Mouse (Mus musculus) kidney, adult 9 months (tissue): ENCODE measurements around the gene Tm4sf20.

Source experiments
- DNase-seq: peaks from one replicate; pipeline ENCODE4 v3.0.0; 2022

Tm4sf20 gene

GRCm38 (mm10) chr1:82768269-82768668, at the start of gene Tm4sf20:
Tm4sf20 (minus strand) TSS chr1:82768461.
- DNase-seq = peak; percentile 19

- DNase-seq = peak; percentile 56
Measured at GRCm38 (mm10) chr1:82815941-82816716, 47.9 kb upstream of the Tm4sf20 start.

- DNase-seq = peak; percentile 91
Measured at GRCm38 (mm10) chr1:82811766-82812165, 43.5 kb upstream of the Tm4sf20 start.

DNA sequence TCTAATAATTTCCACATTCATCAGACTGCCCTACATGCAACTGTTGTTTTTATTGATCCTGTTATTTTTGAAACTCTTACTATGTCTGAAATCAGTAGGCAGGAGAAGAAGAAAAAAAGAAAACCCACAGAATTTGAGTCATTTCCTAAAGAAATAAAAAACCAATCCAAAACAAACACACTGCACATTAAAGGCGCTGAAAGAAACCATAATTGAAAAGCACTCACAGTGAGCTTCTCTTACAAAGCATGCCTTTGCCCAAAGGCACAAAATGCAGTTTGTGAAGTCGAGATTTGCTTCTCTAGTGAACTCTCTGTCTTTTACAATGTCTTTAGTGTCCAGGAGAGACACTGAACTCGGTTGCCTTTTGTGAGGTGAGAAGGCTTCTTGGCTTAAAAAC, 40.3 kb upstream of the Tm4sf20 start:
- DNase-seq = no peak

DNA sequence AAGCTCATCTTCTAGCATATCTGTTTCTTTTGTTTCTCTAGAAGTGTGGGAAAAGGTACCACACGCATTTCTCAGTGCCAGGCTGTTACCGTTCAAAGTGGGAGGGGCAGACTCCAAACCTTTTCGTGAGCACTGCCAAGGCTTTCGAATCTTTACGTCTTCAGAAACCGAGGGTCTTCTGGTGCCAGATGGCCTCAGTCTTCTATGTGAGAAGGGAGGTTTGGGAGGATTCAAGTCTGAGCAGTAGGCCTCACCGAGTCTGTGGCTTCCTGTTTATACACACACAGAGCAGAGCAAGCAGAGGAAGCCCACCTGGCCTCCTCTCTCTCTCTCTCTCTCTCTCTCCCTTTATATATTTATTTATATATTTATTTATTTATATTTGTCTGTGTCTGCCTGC, 38.9 kb upstream of the Tm4sf20 start:
- DNase-seq = no peak

GRCm38 (mm10) chr1:82806391-82806790, 38.1 kb upstream of the Tm4sf20 start:
- DNase-seq = no peak

DNA sequence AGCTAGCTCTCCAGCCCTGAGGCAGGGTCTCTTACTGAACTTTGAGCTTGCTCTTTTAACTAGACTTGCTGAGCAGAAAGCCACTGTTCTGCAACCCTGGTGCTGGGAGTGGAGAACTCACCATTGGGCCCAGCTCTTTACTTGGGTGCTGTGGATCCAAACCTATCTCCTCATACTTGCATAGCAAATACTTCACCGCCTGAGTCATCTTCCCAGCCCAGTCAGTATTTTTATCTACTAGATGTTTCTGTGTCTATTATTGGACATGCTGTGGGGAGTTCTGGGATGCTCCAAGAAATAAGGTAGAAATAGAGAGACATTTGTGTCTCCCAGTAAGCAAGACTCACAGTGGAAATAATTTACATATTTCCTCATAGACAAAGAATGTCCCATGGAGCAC, 35.8 kb upstream of the Tm4sf20 start:
- no peak for DNase-seq

- DNase-seq = peak; percentile 27
Measured at GRCm38 (mm10) chr1:82803608-82804007, 35.3 kb upstream of the Tm4sf20 start.

DNA sequence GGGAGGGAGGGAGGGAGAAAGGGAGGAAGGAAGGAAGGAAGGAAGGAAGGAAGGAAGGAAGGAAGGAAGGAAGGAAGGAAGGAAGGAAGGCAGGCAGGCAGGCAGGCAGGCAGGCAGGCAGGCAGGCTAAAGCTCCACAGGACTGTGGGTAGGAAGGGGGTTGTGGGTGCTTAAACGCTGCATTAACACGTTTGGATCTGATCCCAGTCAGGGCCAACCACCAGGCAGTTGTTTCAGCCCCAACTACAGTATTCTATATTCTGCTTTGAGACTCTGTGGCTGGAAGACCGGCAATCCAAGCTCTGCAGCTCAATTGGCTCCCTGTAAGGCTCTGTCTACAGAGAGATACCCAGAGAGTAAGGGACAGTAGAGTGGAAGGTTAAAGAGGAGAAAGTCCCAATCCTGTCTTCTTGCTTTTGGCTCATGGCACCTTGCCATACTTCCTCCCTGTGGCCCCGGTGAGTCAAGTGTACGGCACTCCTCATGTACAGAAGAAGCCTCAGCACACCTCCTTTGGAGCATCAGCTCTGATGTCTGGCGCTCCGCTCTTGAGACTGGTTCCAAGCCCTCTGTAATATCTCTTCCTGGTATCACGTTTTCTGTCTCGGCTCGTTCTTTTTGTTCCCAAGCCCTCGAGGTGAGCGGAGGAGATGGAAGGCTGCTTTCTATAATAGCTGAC, 33.0 kb upstream of the Tm4sf20 start:
- no peak for DNase-seq

- no peak for DNase-seq
Measured at GRCm38 (mm10) chr1:82798922-82799321, 30.7 kb upstream of the Tm4sf20 start.

DNA sequence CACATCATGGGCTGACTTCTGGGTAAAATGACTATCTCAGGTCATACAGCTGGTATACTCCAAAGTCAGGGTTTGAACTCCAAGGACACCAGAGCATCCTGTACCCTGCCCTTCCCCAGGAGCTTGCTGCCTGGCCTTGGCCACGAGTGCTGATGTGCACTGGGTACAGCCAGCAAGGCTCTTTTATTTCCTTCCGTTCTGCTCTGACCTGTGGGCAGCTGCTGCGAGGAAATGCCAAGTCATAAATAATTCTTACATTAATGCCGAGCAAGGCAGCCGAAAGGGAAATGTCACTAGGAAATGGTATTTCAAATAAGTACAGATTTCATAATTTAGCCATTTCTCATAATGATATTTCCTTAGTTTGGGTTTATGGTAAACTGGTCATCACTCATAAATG, 30.0 kb upstream of the Tm4sf20 start:
- peak; percentile 28 for DNase-seq

DNA sequence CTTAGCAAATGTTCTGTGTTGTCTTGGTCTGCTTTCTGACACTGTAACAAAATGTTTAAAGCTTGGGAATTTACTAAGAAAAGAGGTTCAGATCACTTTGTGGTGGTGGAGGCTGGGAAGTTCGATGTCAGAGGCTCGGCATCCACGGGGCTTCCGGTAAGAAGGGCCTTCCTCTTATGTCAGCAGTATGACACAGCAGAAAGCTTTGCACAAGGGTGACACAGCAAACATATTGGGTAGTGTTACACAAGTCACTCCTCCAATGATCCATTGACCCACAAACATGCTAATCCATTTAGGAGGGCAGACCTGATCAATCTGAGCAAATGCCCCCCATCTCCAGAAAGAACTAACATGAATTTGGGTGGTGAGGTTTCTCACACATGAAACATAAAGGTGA, 28.8 kb upstream of the Tm4sf20 start:
- DNase-seq = no peak

- no peak for DNase-seq
Measured at GRCm38 (mm10) chr1:82795702-82796443, 27.6 kb upstream of the Tm4sf20 start.

- DNase-seq = no peak
Measured at GRCm38 (mm10) chr1:82795211-82795610, 26.9 kb upstream of the Tm4sf20 start.

DNA sequence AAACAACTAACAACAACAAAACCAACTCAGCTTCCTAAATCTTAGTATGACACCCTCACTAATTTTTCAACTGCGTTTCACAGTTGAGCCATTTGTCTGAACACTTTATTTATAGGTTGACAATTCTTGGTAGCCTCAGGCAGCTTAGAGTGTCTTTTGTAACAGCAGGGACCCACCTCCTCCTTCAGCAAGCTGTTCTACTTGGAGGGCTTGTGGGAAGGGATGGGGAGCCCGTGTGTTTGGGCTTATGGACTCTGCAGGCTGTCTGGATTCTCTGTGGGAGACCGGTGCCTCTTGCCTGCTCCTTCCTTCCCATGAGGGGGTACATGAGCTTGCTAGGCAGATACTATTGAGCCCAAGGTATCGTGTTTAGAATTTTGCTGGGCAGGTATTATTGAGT, 25.7 kb upstream of the Tm4sf20 start:
- no peak for DNase-seq

- no peak for DNase-seq
Measured at GRCm38 (mm10) chr1:82793110-82793509, 24.8 kb upstream of the Tm4sf20 start.

DNA sequence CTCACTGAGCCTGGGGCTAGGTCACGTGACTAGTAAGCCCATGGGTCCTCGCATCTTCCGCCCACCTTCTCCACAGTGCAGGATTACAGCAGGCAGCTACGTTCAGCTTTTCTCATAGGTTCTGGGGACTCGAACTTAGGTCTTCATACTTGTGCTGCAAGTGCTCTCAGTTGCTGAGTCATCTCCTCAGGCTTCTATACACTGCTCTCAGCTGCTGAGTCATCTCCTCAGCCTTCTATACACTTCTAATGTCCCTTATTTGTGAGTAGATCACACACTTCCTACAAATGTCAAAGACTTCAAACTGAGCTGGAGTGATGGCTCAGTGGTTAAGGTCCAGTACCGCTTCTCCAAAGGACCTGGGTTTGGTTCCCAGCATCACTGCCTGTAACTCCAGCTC, 24.0 kb upstream of the Tm4sf20 start:
- no peak for DNase-seq

DNA sequence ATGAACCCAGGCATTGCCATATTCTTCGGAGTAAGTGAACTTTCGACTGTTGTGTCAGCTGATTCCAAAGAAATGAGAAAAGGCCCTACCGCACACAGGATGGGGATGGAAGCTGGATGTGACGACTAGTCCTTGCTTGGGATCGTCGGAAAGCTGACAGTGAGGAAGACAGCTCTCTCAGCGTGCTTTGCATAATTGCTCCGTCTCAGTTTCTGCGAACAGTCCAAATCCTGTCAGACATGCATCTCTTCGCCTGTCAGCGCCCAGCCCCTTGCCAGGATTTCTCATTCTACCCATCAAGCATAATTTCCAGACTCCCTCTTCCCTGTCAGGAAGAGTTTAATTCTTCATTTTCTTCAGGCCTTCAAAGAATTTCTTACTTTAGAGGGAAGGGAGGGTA, 22.8 kb upstream of the Tm4sf20 start:
- no peak for DNase-seq

GRCm38 (mm10) chr1:82788070-82788469, 19.8 kb upstream of the Tm4sf20 start:
- DNase-seq = no peak

- DNase-seq = peak; percentile 84
Measured at GRCm38 (mm10) chr1:82787414-82787813, 19.2 kb upstream of the Tm4sf20 start.

DNA sequence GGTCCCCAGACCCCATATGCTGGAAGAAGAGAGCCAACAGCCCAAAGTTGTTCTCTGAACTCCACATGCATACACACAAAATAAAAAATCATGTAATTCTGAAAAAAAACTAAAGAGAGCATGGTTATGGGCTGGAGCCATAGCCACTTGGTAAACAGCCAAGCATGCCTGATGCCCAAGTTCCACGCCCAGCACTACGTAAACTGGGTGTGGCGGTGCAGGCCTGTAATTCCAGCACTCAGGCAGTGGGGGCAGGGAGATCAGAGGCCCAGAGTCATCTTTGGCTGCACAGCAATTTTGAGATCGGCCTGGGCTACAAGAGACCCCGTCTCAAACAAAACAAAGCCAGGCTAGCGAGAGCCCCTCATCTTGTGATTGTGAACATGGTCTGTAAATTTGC, 17.3 kb upstream of the Tm4sf20 start:
- no peak for DNase-seq

DNA sequence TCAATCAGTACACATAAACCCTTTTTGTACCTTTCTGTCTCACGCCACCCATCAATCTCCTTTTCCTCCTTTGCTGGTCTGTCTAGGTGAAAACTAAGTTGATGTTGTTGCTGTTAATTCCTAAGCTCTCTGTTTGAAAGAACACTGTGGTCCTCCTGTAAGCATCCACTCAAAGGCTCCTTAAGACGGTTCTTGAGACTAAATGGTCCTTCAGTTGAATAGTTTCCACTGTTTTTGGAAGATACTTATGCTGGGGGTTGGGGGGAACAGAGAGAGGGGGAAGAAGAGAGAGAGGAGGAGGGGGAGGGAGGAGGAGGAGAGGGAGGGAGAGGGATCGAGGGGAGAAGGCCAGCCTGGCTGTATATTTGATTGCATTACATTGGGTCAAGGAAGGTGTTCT, 15.3 kb upstream of the Tm4sf20 start:
- no peak for DNase-seq

- no peak for DNase-seq
Measured at GRCm38 (mm10) chr1:82779388-82779966, 11.2 kb upstream of the Tm4sf20 start.
